Mouse (Mus musculus) embryonic fibroblast, embryonic 13.5 days (primary cell): ENCODE measurements at regions not wholly inside any gene's neighbourhood (a gene's known extent, or its start where the extent isn't known, plus 50 kb on each side); places are given as distances from the start of the nearest gene placed in this dataset.
A peak's percentile ranks its signal among the peaks of the same experiment; 100 is the strongest.

Source experiments
- H3K27ac ChIP-seq: 2 replicates; pipeline ENCODE4 v1.5.1; 2012; ENCODE audit warnings: low read length, control low read depth, inconsistent platforms; ENCODE audit not compliant: insufficient read depth
- H3K4me1 ChIP-seq: 2 replicates; pipeline ENCODE4 v1.6.1; 2011; ENCODE audit warnings: low read length; ENCODE audit not compliant: control insufficient read depth, insufficient read depth
- H3K4me3 ChIP-seq: 2 replicates; pipeline ENCODE4 v1.5.1; 2011; ENCODE audit warnings: mild to moderate bottlenecking, control low read depth, low read length; ENCODE audit not compliant: insufficient read depth
- CTCF ChIP-seq: IDR thresholded peaks from 2 replicates; pipeline ENCODE4 v1.5.1; 2011; ENCODE audit warnings: mild to moderate bottlenecking, control low read depth, low read length, moderate library complexity, borderline replicate concordance; ENCODE audit not compliant: insufficient read depth
- POLR2A ChIP-seq: IDR thresholded peaks from 2 replicates; pipeline ENCODE4 v1.6.1; 2011; ENCODE audit warnings: low read depth, mild to moderate bottlenecking, control low read depth, low read length, moderate library complexity

DNA sequence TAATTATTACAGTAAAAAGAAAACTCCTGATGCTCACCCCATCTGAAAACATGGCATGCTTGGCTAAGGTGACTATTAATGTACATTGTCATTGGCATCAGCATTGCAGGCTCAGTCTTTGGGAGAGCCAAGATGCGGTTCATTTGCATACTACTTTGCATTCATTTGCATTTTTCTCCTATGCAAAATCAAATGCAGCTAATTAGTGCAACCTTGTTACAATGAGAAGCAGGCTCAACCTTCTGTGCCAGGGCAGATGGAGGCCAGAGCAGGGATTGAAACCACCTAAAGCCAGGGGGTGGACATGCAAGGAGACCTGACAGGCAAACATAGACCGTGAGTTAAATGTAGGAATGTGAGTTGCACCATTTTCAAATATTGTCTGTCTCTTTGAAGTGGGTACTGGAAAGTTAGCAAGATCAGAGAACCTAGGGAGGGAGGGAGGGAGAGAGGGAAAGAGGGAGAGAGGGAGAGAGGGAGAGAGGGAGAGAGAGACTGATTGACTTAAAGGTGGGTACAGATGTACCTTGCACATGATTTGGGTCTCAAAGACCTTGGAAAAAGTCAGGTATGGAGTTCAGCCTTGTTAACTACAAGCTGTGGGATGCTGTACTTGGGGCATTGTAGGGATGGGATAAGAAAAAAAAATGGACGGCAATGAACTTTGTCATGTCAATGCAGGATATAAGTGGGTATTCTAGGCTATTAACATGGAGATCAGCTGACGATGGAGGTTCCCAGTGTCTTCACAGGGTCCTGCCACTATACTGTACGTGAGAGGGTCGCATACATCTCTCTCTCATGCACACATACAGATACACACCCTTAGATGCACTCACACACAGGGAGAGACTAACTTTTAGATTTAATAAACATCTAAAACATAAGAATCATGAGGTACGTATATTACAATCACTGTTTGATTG is 1362.1 kb upstream of the A1bg start:
- Histone ChIP-seq H3K27ac (peak overlapping the region; percentile 100; the same call in 1 of the 2 replicates), H3K4me3 (no peak overlapping the region), H3K4me1 (peaks cover 8% of the 10 kb centered on the region)
- TF ChIP-seq POLR2A (no peak), CTCF (no peak)

DNA sequence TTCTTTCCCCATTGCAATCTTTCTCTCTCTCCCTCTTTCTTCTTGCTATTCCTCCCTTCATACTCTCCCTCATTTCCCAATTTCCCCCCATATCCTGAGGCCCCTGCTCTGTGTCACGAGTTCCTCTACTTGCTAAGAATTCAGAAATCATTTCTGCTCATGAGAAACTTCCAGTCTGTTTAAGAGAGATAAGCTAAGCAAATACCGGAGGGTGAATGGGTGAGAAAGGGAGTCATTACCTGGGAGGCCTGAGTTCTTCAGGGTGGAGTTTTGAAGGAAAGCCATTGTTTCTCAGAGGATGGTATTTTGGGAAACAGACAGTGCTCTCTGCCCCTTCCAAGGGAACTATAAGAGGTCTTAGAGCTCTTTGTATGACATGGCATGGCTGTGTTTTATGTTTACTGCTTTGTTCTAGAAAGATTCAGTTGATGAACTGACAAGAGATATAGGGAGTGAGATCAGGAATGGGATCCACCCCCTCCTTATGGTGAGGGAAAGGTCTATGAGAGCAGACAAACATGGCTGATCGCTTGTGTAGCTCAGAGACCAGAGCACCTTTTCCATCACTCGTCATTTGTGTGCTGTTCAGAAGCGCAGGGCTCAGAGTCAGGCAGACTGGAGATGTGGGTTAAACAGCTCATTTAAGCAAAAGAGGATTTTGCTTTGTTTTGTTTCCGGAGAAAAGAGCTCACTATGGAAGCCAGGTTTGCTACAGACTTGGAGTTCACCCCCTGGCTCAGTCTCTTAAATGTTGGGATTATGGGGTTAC is 1361.0 kb upstream of the A1bg start:
- Histone ChIP-seq H3K4me1 (peaks cover 8% of the 10 kb centered on the region), H3K27ac (no peak overlapping the region), H3K4me3 (no peak overlapping the region)
- no peak for TF ChIP-seq CTCF
- no peak for TF ChIP-seq POLR2A

DNA sequence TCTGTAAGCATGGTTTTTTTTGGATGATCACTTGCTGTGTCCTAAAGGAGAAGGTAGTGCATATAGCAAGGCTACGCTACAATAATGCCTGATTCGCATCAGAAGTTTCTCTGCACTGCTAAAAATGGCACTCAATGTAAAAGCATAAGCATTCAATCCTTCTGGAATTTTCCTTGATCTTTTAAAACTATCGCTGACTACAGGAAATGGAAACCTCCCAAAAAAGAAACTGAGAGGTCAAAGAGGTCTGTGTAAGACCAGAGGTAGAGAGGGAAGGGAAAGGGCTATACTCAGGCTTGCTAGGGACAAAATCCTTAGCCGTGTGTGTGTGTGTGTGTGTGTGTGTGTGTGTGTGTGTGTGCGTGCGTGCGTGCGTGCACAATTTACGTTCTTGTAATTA is 1359.8 kb upstream of the A1bg start:
- Histone ChIP-seq H3K4me1 (peaks cover 8% of the 10 kb centered on the region), H3K4me3 (no peak overlapping the region), H3K27ac (peak overlapping the region; percentile 61; the same call in 1 of the 2 replicates)
- TF ChIP-seq CTCF (no peak), POLR2A (no peak)

DNA sequence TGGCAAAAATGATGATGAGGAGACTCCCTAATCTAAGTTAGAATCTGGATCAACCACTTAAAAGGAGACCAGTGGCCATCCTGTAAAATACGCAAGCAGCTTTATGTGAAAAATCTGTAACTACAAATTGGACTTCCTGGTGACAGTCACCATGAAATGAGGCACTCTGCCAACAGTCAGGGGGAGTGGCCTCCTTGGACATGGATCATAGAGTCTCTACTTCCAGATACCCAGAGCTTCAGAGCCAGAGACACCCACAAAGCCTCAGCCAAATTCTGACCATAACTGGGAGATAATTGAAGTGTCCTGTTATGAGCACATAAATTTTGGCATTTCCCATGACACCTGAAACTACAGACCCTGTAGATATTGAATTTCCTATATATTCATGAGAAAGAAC is 1359.3 kb upstream of the A1bg start:
- Histone ChIP-seq H3K4me3 (no peak overlapping the region), H3K27ac (no peak overlapping the region), H3K4me1 (peaks cover 8% of the 10 kb centered on the region)
- TF ChIP-seq CTCF (no peak), POLR2A (no peak)

DNA sequence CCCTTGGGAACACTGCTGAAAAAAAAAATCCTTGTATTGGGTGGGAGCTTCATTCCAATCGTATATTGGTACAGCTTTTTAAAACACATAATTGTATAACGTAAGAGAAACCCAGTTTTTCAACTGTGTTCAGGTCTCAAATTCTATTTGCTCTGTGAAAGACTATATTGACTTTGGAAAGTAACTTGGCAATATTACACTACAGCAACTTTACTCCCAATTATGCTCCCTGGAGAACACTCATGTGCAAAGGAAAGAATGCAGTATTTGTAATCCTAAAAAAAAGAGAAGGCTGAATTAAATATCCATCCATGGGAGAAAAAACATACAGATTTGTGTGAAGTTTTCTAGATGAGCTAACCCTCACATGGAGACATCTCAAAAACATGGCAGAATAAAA is 1356.7 kb upstream of the A1bg start:
- H3K4me3 ChIP-seq, result no peak overlapping the region
- no peak for TF ChIP-seq POLR2A
- TF ChIP-seq CTCF, result no peak
- H3K27ac ChIP-seq, result peak overlapping the region; percentile 67
- peaks cover 2% of the 10 kb centered on the region; the same call in 1 of the 2 replicates for H3K4me1 ChIP-seq

DNA sequence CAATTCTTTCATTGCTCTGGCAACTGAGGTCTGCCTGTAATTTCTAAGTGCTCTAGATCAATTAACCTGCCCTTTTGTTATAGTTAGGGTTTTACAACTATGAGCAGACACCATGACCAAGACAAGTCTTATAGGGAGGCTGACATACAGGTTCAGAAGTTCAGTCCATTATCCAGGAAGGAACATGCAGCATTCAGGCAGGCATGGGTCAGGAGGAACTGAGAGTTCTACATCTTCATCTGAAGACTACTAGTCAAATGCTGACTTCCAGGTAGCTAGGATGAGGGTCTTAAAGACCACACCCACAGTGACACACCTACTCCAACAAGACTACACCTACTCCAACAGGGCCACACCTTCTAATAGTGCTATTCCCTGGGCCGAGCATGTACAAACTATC is 1352.0 kb upstream of the A1bg start:
- TF ChIP-seq CTCF (no peak), POLR2A (no peak)
- H3K4me1 ChIP-seq, result no peaks in the 10 kb centered on the region
- H3K4me3 ChIP-seq, result no peak overlapping the region
- H3K27ac ChIP-seq, result no peak overlapping the region

DNA sequence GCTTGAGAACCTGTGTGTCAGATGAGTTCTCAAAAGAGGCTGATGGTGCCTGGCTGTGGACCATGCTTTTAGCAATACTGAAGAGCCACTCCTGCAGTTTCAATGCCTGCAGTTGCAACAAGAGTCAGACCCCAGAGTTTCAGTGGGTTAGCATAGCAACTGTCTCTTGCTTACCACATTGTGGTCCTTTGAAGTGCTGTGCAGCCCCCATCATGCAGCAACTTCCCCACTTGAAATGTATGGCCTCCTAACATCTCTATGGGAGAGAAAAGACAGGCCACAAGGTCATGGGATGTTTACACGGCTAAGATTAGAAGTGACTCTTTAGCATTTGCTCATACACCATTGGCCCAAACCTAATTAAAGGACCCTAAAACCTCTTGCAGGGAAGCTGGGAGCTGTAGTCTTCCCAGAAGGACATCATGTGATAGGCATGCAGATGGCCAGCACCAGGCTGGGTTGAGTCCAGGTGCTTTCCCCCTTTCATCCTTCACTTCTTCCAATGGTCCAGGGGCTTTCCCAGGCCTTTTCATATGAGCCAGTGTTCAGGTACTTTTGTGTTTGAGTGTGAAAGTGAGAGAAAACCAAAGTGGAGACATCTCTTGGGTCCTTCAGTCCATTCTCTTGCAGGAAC is 1351.2 kb upstream of the A1bg start:
- TF ChIP-seq CTCF (no peak), POLR2A (no peak)
- Histone ChIP-seq H3K4me3 (no peak overlapping the region), H3K27ac (no peak overlapping the region), H3K4me1 (no peaks in the 10 kb centered on the region)

DNA sequence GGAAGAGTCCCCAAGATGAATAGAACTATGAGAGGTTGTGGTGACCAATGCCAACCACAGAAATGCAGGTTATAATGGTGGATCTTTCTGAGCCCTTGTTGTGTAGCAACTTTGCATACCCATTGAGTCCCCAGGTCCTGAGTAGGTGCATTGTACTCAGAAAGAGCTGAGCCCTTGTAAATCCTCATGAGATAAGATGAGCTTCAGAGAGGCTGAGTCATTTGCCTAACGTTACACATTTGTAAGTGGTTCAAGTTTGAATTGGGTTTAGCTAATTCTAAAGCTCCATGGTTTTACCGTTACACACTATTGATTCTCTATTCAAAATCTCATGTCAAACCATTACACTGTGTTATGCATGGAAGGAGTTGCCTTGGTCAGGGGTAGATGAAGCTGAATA is 1349.9 kb upstream of the A1bg start:
- H3K4me3 ChIP-seq, result no peak overlapping the region
- TF ChIP-seq POLR2A (no peak), CTCF (no peak)

DNA sequence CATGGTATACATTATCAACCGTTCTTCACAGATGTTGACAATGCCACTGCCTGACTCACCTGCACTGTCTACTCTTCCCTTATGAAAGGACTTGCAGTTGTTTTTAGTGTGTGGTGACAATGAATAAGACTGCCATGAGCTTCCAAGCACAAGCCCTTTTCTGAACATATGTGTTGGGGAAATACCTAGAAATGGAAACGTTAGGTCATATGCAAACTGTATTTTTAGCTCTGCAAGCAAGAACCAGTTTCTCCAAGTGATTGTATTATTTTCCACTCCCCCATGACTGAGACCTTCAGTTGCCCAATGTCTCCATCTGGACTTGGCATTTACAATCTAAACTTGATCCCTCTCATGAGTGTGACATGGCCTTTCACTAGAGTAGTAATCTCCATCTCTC is 1348.6 kb upstream of the A1bg start:
- TF ChIP-seq POLR2A (no peak), CTCF (no peak)
- no peak overlapping the region for H3K4me3 ChIP-seq
- H3K27ac ChIP-seq, result no peak overlapping the region
- no peaks in the 10 kb centered on the region for H3K4me1 ChIP-seq

More for the DNA sequence above, 1349.9 kb upstream of the A1bg start:
- Histone ChIP-seq H3K27ac (no peak overlapping the region), H3K4me1 (no peaks in the 10 kb centered on the region)
